Mouse (Mus musculus) heart, embryonic 11.5 days (tissue): ENCODE measurements around the gene Plpp2. TPM values are rescaled to one million over a fixed set of nuclear protein-coding genes. Genes with fewer than 3 reads are reported as not detected.

Experiments
- ATAC-seq: fragments of 200-750 bp; cut with Nextera tagmentation; replicated peaks from 2 replicates; pipeline ENCODE4 v1.8.0; 2017; ENCODE audit warnings: moderate library complexity; ENCODE audit not compliant: insufficient number of reproducible peaks, low FRiP score, low TSS enrichment
- H3K27ac ChIP-seq: fragments of 300-500 bp; sonication (generic); 2 replicates; pipeline ENCODE4 v1.5.1; 2014; ENCODE audit warnings: mild to moderate bottlenecking, low read depth, low read length
- H3K27me3 ChIP-seq: fragments of 300-500 bp; sonication (generic); 2 replicates; pipeline ENCODE4 v1.6.1; 2014; ENCODE audit warnings: mild to moderate bottlenecking, low read length, mixed read lengths; ENCODE audit not compliant: control insufficient read depth, insufficient read depth
- H3K36me3 ChIP-seq: fragments of 300-500 bp; sonication (generic); 2 replicates; pipeline ENCODE4 v1.6.1; 2014; ENCODE audit warnings: mild to moderate bottlenecking, low read length, moderate library complexity, mixed read lengths; ENCODE audit not compliant: control insufficient read depth, insufficient read depth
- H3K4me1 ChIP-seq: fragments of 300-500 bp; sonication (generic); 2 replicates; pipeline ENCODE4 v1.6.1; 2014; ENCODE audit warnings: low read length; ENCODE audit not compliant: control insufficient read depth, insufficient read depth
- H3K4me2 ChIP-seq: fragments of 300-500 bp; sonication (generic); 2 replicates; pipeline ENCODE4 v1.6.1; 2014; ENCODE audit warnings: mild to moderate bottlenecking, moderate library complexity
- H3K4me3 ChIP-seq: fragments of 300-500 bp; sonication (generic); 2 replicates; pipeline ENCODE4 v1.5.1; 2014; ENCODE audit warnings: low read depth, low read length
- H3K9ac ChIP-seq: fragments of 300-500 bp; sonication (generic); 2 replicates; pipeline ENCODE4 v1.6.1; 2014; ENCODE audit warnings: mild to moderate bottlenecking, low read depth, low read length, moderate library complexity
- H3K9me3 ChIP-seq: fragments of 300-500 bp; sonication (generic); replicated peaks from 2 replicates; pipeline ENCODE4 v1.6.1; 2016; ENCODE audit warnings: low read length; ENCODE audit not compliant: control insufficient read depth
- WGBS: fragments of 180-500 bp; shearing (Covaris S2); extraction: QIAGEN DNeasy Blood & Tissue Kit; methylation state at CpG from one replicate; pipeline ENCODE4 v1.1.7; 2014; ENCODE audit not compliant: insufficient replicate concordance; 5-methylcytosine and 5-hydroxymethylcytosine counted together
- polyA plus RNA-seq: library from polyadenylated mRNA; unstranded; fragments of >200 nt; fragmentation: Nextera tagmentation; extraction: Ambion mirVana; gene quantifications from 2 replicates; pipeline ENCODE4 v1.2.1, GENCODE M21; 2014

Plpp2 gene
- polyA plus RNA-seq: 14.2 and 15.6 TPM in 2 replicates

- under 1% methylated on average over 51 of the region's 52 CpGs for WGBS
- Histone ChIP-seq H3K9ac (peak within 1 kb of the TSS; percentile 80), H3K4me2 (peak within 1 kb of the TSS; percentile 99), H3K4me3 (peak within 1 kb of the TSS; percentile 65), H3K9me3 (no peaks in the 10 kb centered on the region), H3K36me3 (0 out of 2 replicates have a peak, but pooled peaks cover 3% of the 10 kb centered on the region), H3K4me1 (0 out of 2 replicates have a peak, but pooled peaks cover 10% of the 10 kb centered on the region), H3K27ac (no peak within 1 kb of the TSS), H3K27me3 (peaks cover 10% of the 10 kb centered on the region)
- peak; percentile 72 for ATAC-seq
Measured at GRCm38 (mm10) chr10:79533126-79533911, at the start of gene Plpp2. Gene Plpp2, minus strand, starts transcription at chr10:79533796.

GRCm38 (mm10) chr10:79581501-79581900 lies 47.9 kb upstream of the Plpp2 start:
- Histone ChIP-seq H3K4me1 (no peaks in the 10 kb centered on the region), H3K27ac (no peak overlapping the region), H3K4me2 (no peak overlapping the region), H3K9me3 (no peaks in the 10 kb centered on the region), H3K4me3 (no peak overlapping the region), H3K27me3 (peaks cover 6% of the 10 kb centered on the region; the same call in 1 of the 2 replicates), H3K36me3 (no peaks in the 10 kb centered on the region), H3K9ac (no peak overlapping the region)
- WGBS: 80% methylated on average over 8 of the region's 8 CpGs
- no peak for ATAC-seq

GRCm38 (mm10) chr10:79580811-79581210 lies 47.2 kb upstream of the Plpp2 start:
- H3K27ac ChIP-seq: no peak overlapping the region
- 45% methylated on average over 6 of the region's 6 CpGs for WGBS
- ATAC-seq: no peak
- H3K9ac ChIP-seq: no peak overlapping the region
- no peak overlapping the region for H3K4me2 ChIP-seq
- peaks cover 6% of the 10 kb centered on the region; the same call in 1 of the 2 replicates for H3K27me3 ChIP-seq
- H3K4me1 ChIP-seq: no peaks in the 10 kb centered on the region
- no peak overlapping the region for H3K4me3 ChIP-seq
- no peaks in the 10 kb centered on the region for H3K36me3 ChIP-seq
- no peaks in the 10 kb centered on the region for H3K9me3 ChIP-seq

GRCm38 (mm10) chr10:79580356-79580755 lies 46.8 kb upstream of the Plpp2 start:
- Histone ChIP-seq H3K27ac (no peak overlapping the region), H3K4me2 (no peak overlapping the region), H3K27me3 (peaks cover 6% of the 10 kb centered on the region; the same call in 1 of the 2 replicates), H3K4me1 (no peaks in the 10 kb centered on the region), H3K4me3 (no peak overlapping the region), H3K36me3 (no peaks in the 10 kb centered on the region), H3K9ac (no peak overlapping the region), H3K9me3 (no peaks in the 10 kb centered on the region)
- 60% methylated on average over 7 of the region's 7 CpGs for WGBS
- no peak for ATAC-seq

GRCm38 (mm10) chr10:79579781-79580180 lies 46.2 kb upstream of the Plpp2 start:
- no peak overlapping the region for H3K4me3 ChIP-seq
- no peak for ATAC-seq
- H3K27ac ChIP-seq: no peak overlapping the region
- H3K9ac ChIP-seq: no peak overlapping the region
- H3K27me3 ChIP-seq: peaks cover 6% of the 10 kb centered on the region; the same call in 1 of the 2 replicates
- 77% methylated on average over 12 of the region's 12 CpGs for WGBS
- H3K9me3 ChIP-seq: no peaks in the 10 kb centered on the region
- no peaks in the 10 kb centered on the region for H3K36me3 ChIP-seq
- no peaks in the 10 kb centered on the region for H3K4me1 ChIP-seq
- no peak overlapping the region for H3K4me2 ChIP-seq

GRCm38 (mm10) chr10:79578891-79579290 lies 45.3 kb upstream of the Plpp2 start:
- Histone ChIP-seq H3K4me1 (no peaks in the 10 kb centered on the region), H3K9ac (no peak overlapping the region), H3K4me2 (no peak overlapping the region), H3K4me3 (no peak overlapping the region), H3K9me3 (no peaks in the 10 kb centered on the region), H3K36me3 (no peaks in the 10 kb centered on the region), H3K27me3 (peaks cover 6% of the 10 kb centered on the region; the same call in 1 of the 2 replicates), H3K27ac (no peak overlapping the region)
- ATAC-seq: no peak
- 76% methylated on average over 7 of the region's 7 CpGs for WGBS

- WGBS: 69% methylated on average over 9 of the region's 9 CpGs
- Histone ChIP-seq H3K9me3 (no peaks in the 10 kb centered on the region), H3K9ac (no peak overlapping the region), H3K4me1 (no peaks in the 10 kb centered on the region), H3K4me2 (no peak overlapping the region), H3K27me3 (peaks cover 6% of the 10 kb centered on the region; the same call in 1 of the 2 replicates), H3K4me3 (no peak overlapping the region), H3K27ac (no peak overlapping the region), H3K36me3 (no peaks in the 10 kb centered on the region)
- no peak for ATAC-seq
Measured at GRCm38 (mm10) chr10:79578276-79578675, 44.7 kb upstream of the Plpp2 start.

- H3K9ac ChIP-seq: no peak overlapping the region
- no peak overlapping the region for H3K4me2 ChIP-seq
- H3K4me1 ChIP-seq: no peaks in the 10 kb centered on the region
- WGBS: 69% methylated on average over 4 of the region's 4 CpGs
- H3K27ac ChIP-seq: no peak overlapping the region
- no peak for ATAC-seq
- H3K4me3 ChIP-seq: no peak overlapping the region
- H3K9me3 ChIP-seq: no peaks in the 10 kb centered on the region
- peaks cover 6% of the 10 kb centered on the region; the same call in 1 of the 2 replicates for H3K27me3 ChIP-seq
- H3K36me3 ChIP-seq: no peaks in the 10 kb centered on the region
Measured at GRCm38 (mm10) chr10:79577376-79577775, 43.8 kb upstream of the Plpp2 start.
